Mouse (Mus musculus) layer of hippocampus, adult 11-12 months (tissue): ENCODE data around the gene Gm2174.

Experiments used
- DNase-seq: peaks from one replicate; pipeline ENCODE4 v3.0.0; 2022; ENCODE audit warnings: low spot score

Gene Gm2174

GRCm38 (mm10) chrX:56447524-56448015 is at the start of gene Gm2174:
TSS of gene Gm2174 (plus strand) at chrX:56447965.
- DNase-seq = no peak

DNA sequence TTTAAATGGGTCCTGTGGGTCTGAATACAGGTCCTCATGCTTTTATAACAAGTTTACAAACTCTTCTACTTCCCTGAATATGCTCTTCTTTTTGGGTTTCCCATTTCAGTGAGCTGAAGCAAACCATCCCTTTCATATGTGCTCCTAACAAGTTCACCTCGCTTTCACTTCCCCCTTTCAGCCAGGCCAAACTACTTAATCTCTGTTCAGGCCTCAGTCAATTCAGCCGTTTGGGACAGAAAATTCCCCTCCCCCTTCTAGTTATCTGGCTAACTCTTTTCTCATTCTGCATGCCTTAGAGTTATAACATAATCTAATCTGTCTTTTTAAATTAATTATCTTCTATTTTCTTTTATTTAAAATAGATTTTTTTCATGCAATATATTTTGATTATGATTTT is 43.1 kb upstream of the Gm2174 start:
- DNase-seq = no peak

DNA sequence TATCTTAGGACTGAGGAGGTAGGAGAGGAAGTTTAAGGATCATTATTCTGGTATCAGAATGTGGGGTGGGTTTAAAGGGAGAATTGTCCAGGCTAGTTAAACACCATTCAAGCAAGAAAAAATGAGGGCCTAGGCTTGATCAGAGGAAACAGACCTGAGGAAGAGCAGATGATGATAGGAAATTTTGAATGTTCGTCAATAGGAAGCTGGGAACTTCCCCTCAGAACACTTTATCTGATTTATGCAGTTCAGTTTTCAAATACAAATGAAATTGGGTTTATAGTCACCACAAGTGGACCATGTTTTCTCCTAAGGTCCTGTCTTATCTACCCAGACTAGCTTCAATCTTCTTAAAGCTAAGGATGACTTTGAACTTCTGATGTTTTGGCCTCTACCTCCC is 42.3 kb upstream of the Gm2174 start:
- no peak for DNase-seq

DNA sequence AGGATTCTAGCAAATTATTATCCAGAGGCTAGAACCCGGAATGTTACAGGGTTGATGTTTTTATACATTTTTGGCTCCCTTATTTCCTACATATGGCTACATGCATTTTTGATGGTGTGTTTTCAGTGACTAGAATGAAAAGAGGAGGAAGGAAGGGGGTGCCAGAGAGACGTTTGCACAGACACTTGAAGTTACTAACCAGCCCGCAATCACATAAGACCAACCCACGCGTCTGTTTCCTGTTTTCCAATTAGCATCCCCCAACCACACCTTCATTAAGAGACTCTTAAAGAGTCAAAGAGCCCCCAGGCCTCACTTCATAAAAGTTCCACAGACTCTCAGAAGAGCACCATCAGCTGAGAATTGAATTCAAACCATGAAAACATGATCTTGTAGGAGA is 41.6 kb upstream of the Gm2174 start:
- no peak for DNase-seq

DNA sequence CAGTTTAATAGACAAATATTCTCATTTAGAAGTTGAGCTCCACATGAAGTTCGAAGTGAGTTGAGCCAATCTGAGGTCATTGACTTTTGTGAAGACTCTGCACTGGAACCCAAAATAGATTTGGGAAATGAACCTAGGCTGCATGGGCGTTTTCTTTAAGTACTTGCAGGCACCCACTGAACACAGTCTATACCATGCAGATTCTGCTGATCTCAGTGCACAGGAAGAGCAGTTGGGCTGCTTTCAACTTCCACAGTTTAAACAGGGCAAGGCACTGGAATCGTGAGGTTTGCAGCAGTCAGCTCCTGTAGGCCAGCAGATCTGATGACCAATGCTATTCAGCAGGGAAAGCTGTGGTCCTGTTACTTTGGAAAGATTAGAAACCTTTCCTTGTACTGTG is 31.5 kb upstream of the Gm2174 start:
- no peak for DNase-seq

DNA sequence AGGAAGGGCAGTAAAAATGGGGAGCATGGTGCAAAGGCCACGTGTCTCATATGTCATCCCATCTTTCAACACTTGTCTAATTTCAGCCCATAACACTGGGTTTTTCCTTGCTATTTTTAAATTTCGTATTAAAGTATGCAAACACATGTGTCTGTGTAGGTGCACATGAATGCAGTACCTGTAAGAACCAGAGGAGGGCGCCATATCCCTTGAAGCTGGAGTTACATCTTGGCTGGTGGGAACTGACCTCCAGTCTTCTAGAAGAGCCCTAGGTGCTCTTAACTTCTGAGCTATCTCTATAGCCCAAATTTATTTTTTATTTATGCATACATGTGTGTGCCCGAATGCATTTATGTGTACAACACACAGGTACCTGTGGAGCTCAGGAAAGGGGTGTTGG is 30.2 kb upstream of the Gm2174 start:
- DNase-seq = no peak

- DNase-seq = no peak
Measured at GRCm38 (mm10) chrX:56430601-56431000, 17.2 kb upstream of the Gm2174 start.

- no peak for DNase-seq
Measured at GRCm38 (mm10) chrX:56435758-56436283, 11.9 kb upstream of the Gm2174 start.

- peak; percentile 9 for DNase-seq
Measured at GRCm38 (mm10) chrX:56446487-56447428, 1.0 kb upstream of the Gm2174 start.

DNA sequence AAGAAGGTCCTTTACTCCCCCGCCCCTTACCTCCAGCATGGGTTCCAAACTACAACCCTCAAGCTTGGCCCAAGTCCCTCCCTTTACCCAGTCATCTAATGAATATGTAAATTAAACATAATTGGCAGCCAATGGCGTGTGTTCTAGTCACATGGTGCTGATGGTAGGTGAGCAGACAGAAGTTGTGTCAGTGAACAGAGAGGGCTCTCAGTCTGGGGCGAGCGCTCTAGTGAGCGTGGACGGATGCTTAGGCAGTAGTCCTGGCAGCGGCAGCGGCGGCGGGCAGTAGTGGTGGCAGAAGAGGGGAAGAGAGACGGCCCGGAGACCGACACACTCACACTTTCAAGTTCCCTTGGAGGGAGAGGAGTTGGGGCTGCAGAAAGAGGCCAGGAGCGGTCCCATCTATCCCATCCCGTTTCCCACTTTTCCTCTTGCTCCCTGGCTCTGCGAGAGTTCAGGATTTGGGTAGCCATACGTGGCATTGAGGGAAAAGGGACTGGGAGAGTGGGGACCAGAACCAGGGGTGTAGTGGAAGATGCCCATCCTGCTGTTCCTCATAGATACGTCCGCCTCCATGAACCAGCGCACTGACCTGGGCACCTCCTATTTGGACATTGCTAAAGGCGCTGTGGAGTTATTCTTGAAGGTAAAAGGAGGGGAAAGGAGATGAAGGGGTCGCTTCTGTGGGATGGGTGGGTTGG is 7.1 kb downstream of the Gm2174 start, which contains the start of gene Ints6l:
Gene Ints6l, plus strand, starts transcription at position 187 of the 701 bp plus-strand sequence.
- peak; percentile 80 for DNase-seq

GRCm38 (mm10) chrX:56455372-56456246 is 7.8 kb downstream of the Gm2174 start:
- peak; percentile 87 for DNase-seq

GRCm38 (mm10) chrX:56456379-56456778 is 8.6 kb downstream of the Gm2174 start:
- peak; percentile 9 for DNase-seq

DNA sequence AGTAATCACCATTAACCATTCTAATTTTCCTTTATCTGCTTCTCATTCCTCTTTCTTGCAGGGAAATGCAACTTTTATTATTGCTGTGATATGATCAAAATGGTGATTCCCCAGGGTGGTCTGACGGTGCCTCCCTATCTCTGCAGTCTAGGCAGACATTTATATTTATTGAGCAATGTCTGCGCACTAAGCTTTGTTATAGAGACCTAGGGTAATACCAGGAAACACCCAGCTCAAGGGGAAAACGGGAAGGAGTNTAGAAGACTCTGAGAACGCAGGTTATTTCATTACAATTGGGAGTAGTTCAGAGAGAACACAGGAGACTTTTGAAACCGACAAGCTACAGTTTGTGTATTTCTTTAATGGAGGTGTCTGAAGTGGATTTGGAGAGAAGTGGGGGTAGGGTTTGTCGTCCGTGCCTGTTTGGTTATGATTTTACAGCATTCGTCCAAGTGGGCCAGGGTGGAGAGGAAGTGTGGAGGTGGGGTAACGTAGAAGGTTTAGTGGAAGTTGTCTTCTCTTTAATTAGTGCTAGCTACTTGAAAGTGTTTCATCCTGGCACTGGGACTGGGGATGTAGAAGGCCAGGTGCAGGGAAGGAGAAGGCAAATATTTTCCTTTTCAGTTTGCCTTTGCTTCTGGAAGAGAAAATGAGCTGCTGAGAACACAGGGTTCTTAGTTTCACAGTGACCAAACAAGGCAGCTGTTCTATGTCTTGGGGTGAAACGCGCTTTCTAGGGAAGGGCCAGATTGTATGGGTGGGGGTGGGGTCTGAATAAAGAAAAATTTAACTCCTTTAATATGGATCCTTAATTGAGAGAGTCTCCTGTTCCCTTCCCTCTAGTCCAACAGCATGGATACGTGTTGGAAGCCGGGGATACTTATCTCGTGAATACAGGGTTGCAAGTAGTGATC is 14.5 kb downstream of the Gm2174 start:
- DNase-seq = no peak

- DNase-seq = no peak
Measured at GRCm38 (mm10) chrX:56464906-56465305, 17.1 kb downstream of the Gm2174 start.

GRCm38 (mm10) chrX:56467688-56468087 is 19.9 kb downstream of the Gm2174 start:
- no peak for DNase-seq

GRCm38 (mm10) chrX:56468422-56468821 is 20.7 kb downstream of the Gm2174 start:
- no peak for DNase-seq

DNA sequence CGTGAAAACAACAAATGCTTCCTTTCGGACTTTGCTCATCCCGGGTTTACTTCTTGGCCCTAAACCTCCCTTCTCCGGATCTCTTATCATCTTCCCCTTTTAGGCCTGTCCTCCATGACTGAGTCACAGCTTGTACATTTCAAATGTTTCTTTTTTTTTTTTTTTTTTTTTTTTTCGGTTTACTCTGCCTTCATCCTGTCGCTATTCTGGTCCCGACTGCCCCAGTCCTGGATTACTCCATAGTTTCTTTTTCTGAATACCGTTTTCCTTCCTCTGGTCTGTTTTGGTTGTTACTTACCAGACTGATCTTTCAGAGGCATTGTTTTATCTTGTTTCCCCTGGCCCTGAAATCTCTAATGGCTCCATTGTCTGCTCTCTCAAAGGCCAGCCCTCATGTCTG is 26.3 kb downstream of the Gm2174 start:
- DNase-seq = no peak

GRCm38 (mm10) chrX:56477553-56477952 is 29.8 kb downstream of the Gm2174 start:
- no peak for DNase-seq

- DNase-seq = peak; percentile 20
Measured at GRCm38 (mm10) chrX:56481906-56482305, 34.1 kb downstream of the Gm2174 start.

DNA sequence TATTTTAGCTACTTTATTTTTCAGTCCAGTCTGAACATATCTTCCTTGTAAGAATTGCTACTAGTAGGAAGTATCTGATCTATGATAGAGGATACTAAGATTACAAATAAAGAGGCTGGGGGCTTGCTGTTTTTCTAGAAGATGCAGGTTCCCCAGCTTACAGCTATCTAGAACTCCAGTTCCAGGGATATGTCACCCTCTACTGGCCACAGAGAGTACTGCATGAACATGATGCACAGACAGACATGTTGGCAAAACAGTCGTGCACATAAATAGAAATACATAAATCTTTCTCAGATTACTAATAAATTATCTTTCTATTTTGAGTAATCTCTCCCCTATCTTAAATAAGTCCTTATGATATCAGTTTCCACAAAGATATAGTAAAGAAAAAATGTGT is 42.0 kb downstream of the Gm2174 start:
- DNase-seq = peak; percentile 77

- DNase-seq = no peak
Measured at GRCm38 (mm10) chrX:56497241-56497640, 49.5 kb downstream of the Gm2174 start.
